Comparison of ENCODE assay signal across 8 mouse cellular contexts in genomic region chr10:117792141-117793091, GRCm38 (mm10). TPM values are rescaled to one million over a fixed set of nuclear protein-coding genes. Genes with fewer than 3 reads are reported as not detected.
A peak's percentile ranks its signal among the peaks of the same experiment; 100 is the strongest.
DNase-seq lines count a peak whose midpoint lies in the region; ATAC-seq lines count a peak whose summit lies in the region.

Gene Nup107 (minus strand): TSS chr10:117792705.

- DNase-seq in MEL-GATA-1-ER (ENCODE audit: extremely low read depth, low read depth): peak; percentile 85
- DNase-seq in cerebellum, adult 8-10 months: peak; percentile 100
- DNase-seq in forelimb bud, embryonic 11.5 days (ENCODE audit: low read depth, low spot score): peak; percentile 100
- peak; percentile 99 for DNase-seq in layer of hippocampus, adult 9-10 months (ENCODE audit: low spot score)
- DNase-seq in ovary, postnatal 10 days (ENCODE audit: low spot score): peak; percentile 100
- DNase-seq in thymus, postnatal 10 days (ENCODE audit: low spot score in 2 of 2): peak; percentile 100

- H3K9me3 ChIP-seq in lung, embryonic 16.5 days (ENCODE audit: control insufficient read depth, low read length): peaks cover 3% of the 10 kb centered on the region; the same call in 1 of the 2 replicates

- ATAC-seq in hematopoietic stem cell, adult 5-6 weeks (replicated peaks in 1 of 2; ENCODE audit: insufficient read depth in 1 of 2, low FRiP score in 2 of 2, low TSS enrichment in 1 of 2, low read depth in 1 of 2, poor library complexity in 2 of 2, severe bottlenecking in 2 of 2): peak; percentile 91 to 96
- ATAC-seq in lung, embryonic 16.5 days (ENCODE audit: low read depth): peak; percentile 99

- no peaks in the 10 kb centered on the region for H3K27me3 ChIP-seq in lung, embryonic 16.5 days (ENCODE audit: control insufficient read depth, insufficient read depth, low read depth, low read length)

- H3K4me3 ChIP-seq in lung, embryonic 16.5 days (ENCODE audit: low read length): peak within 1 kb of the TSS; percentile 83

- under 1% methylated on average over 70 of the region's 75 CpGs for WGBS in lung, embryonic 16.5 days

- peak within 1 kb of the TSS; percentile 90 for H3K4me2 ChIP-seq in lung, embryonic 16.5 days (ENCODE audit: low read depth, low read length)

- peaks cover 4% of the 10 kb centered on the region for H3K36me3 ChIP-seq in lung, embryonic 16.5 days (ENCODE audit: control insufficient read depth, insufficient read depth, low read length)

- H3K27ac ChIP-seq in lung, embryonic 16.5 days (ENCODE audit: low read length): peak within 1 kb of the TSS; percentile 68

- H3K4me1 ChIP-seq in lung, embryonic 16.5 days (replicated peaks; ENCODE audit: control insufficient read depth, insufficient read depth, low read length): peaks cover 17% of the 10 kb centered on the region

- peak within 1 kb of the TSS; percentile 84 for H3K9ac ChIP-seq in lung, embryonic 16.5 days (ENCODE audit: low read length)

RNA-seq across cellular contexts. Expression of gene Nup107, which starts in this region (rescaled TPM):
- total RNA-seq in hematopoietic stem cell, adult 5-6 weeks (2017): 96.1 and 101 TPM in 2 replicates
- 58.8 and 64.8 TPM in 2 replicates for polyA plus RNA-seq in lung, embryonic 16.5 days (2015; fragmentation: Nextera tagmentation; extraction: Ambion mirVana)

Comparison
In these comparisons a context has a peak if more than half of its experiments do, and no peak if none do; other contexts are left out.
1. Peak in every context shown above with its lines: DNase-seq, ATAC-seq, H3K4me3 ChIP-seq and H3K27ac ChIP-seq.